ENCODE assay signal across 9 mouse cellular contexts in genomic region chr3:121349334-121350169, GRCm38 (mm10). TPM values are rescaled to one million over a fixed set of nuclear protein-coding genes. Genes with fewer than 3 reads are reported as not detected.
DNase-seq lines count a peak whose midpoint lies in the region; ATAC-seq lines count a peak whose summit lies in the region.
"Had no signal": no experiment of that assay in that cellular context is flagged by ENCODE, and none has a peak within 500 bp of the region (broad histone marks: within the 10 kb centered on the region; RNA-seq: fewer than 3 reads in every experiment).

No protein-coding gene starts in this region.

- no peak overlapping the region for H3K9ac ChIP-seq in lung, embryonic 15.5 days
- H3K9ac ChIP-seq in embryonic facial prominence, embryonic 14.5 days (ENCODE audit: low read depth, low read length): 0 out of 2 replicates have a peak overlapping the region, but pooled peaks have one; percentile 31
- no peak overlapping the region for H3K9ac ChIP-seq in neural tube, embryonic 12.5 days
- H3K9ac ChIP-seq: heart, embryonic 15.5 days had no signal

- no peaks in the 10 kb centered on the region for H3K9me3 ChIP-seq in lung, embryonic 15.5 days
- no peaks in the 10 kb centered on the region for H3K9me3 ChIP-seq in embryonic facial prominence, embryonic 14.5 days (ENCODE audit: control insufficient read depth, low read length)
- no peaks in the 10 kb centered on the region for H3K9me3 ChIP-seq in neural tube, embryonic 12.5 days
- H3K9me3 ChIP-seq: heart, embryonic 15.5 days had no signal

- DNase-seq in lung, postnatal 25 days (ENCODE audit: low spot score): no peak
- peak; percentile 78 for DNase-seq in embryonic facial prominence, embryonic 14.5 days (ENCODE audit: low spot score)
- DNase-seq in heart, postnatal 14 days: peak; percentile 41 to 58
- DNase-seq in testis, postnatal 10 days (ENCODE audit: low spot score): no peak

- H3K4me3 ChIP-seq in lung, embryonic 15.5 days: no peak overlapping the region
- H3K4me3 ChIP-seq in embryonic facial prominence, embryonic 14.5 days (ENCODE audit: low read depth, low read length): no peak overlapping the region
- H3K4me3 ChIP-seq in neural tube, embryonic 12.5 days: no peak overlapping the region
- H3K4me3 ChIP-seq: heart, embryonic 15.5 days had no signal

- H3K27ac ChIP-seq in lung, embryonic 15.5 days: peak overlapping the region; percentile 41
- peak overlapping the region; percentile 44; the same call in 1 of the 2 replicates for H3K27ac ChIP-seq in embryonic facial prominence, embryonic 14.5 days (replicated peaks; ENCODE audit: low read depth, low read length)
- no peak overlapping the region for H3K27ac ChIP-seq in neural tube, embryonic 12.5 days
- H3K27ac ChIP-seq: heart, embryonic 15.5 days had no signal

- H3K36me3 ChIP-seq in lung, embryonic 15.5 days: no peaks in the 10 kb centered on the region
- H3K36me3 ChIP-seq in embryonic facial prominence, embryonic 14.5 days (ENCODE audit: control insufficient read depth, insufficient read depth, low read length): no peaks in the 10 kb centered on the region
- H3K36me3 ChIP-seq in neural tube, embryonic 12.5 days: no peaks in the 10 kb centered on the region
- H3K36me3 ChIP-seq: heart, embryonic 15.5 days had no signal

- WGBS in lung, embryonic 15.5 days: 70% methylated on average over 33 of the region's 33 CpGs
- 48% methylated on average over 33 of the region's 33 CpGs for WGBS in embryonic facial prominence, embryonic 14.5 days
- 54% methylated on average over 33 of the region's 33 CpGs for WGBS in neural tube, embryonic 12.5 days

- H3K4me2 ChIP-seq in lung, embryonic 15.5 days: no peak overlapping the region
- peak overlapping the region; percentile 10; the same call in 1 of the 2 replicates for H3K4me2 ChIP-seq in embryonic facial prominence, embryonic 14.5 days (ENCODE audit: low read depth, low read length)
- H3K4me2 ChIP-seq in neural tube, embryonic 12.5 days (replicated peaks): no peak overlapping the region
- H3K4me2 ChIP-seq: heart, embryonic 15.5 days had no signal

- peaks cover 21% of the 10 kb centered on the region for H3K4me1 ChIP-seq in lung, embryonic 15.5 days
- peaks cover 47% of the 10 kb centered on the region for H3K4me1 ChIP-seq in embryonic facial prominence, embryonic 14.5 days (ENCODE audit: control insufficient read depth, insufficient read depth, low read length)
- H3K4me1 ChIP-seq in neural tube, embryonic 12.5 days: peaks cover 34% of the 10 kb centered on the region

- ATAC-seq in lung, embryonic 15.5 days (ENCODE audit: borderline replicate concordance, extremely low read depth, low FRiP score, low TSS enrichment): peak; percentile 41; the same call in 1 of the 2 replicates
- ATAC-seq in embryonic facial prominence, embryonic 14.5 days (ENCODE audit: low read depth): peak; percentile 85
- peak; percentile 54 for ATAC-seq in neural tube, embryonic 12.5 days (ENCODE audit: low FRiP score, low read depth)
- ATAC-seq in erythroid progenitor cell, adult 5-6 weeks (replicated peaks; ENCODE audit: low FRiP score, poor library complexity, severe bottlenecking): no peak
- ATAC-seq in monocyte, adult 5-6 weeks (replicated peaks; ENCODE audit: insufficient number of reproducible peaks, low FRiP score, low TSS enrichment, poor library complexity, severe bottlenecking): no peak

- no peaks in the 10 kb centered on the region for H3K27me3 ChIP-seq in lung, embryonic 15.5 days
- H3K27me3 ChIP-seq in embryonic facial prominence, embryonic 14.5 days (replicated peaks; ENCODE audit: control insufficient read depth, insufficient read depth, low read length): no peaks in the 10 kb centered on the region
- H3K27me3 ChIP-seq in neural tube, embryonic 12.5 days (replicated peaks): no peaks in the 10 kb centered on the region
- H3K27me3 ChIP-seq: heart, embryonic 15.5 days had no signal

- intact Hi-C loops in heart, postnatal 14 days (cut with DNase I): loop anchor here (5.0 kb wide), 1 partner anchor 37 kb away; no protein-coding TSS in a partner anchor

RNA-seq across cellular contexts. Expression of gene Alg14, which starts 58.0 kb away (rescaled TPM):
- polyA plus RNA-seq in lung, embryonic 15.5 days (2015; fragmentation: Nextera tagmentation; extraction: Ambion mirVana): 44.5 and 46.0 TPM in 2 replicates
- 38.8 and 49.6 TPM in 2 replicates for polyA plus RNA-seq in embryonic facial prominence, embryonic 14.5 days (2014; fragmentation: Nextera tagmentation; extraction: Ambion mirVana)
- 10 to 100 TPM; 14.4 to 15.1 TPM for total RNA-seq in heart, postnatal 14 days (2021)
- polyA plus RNA-seq in neural tube, embryonic 12.5 days (2016; fragmentation: Nextera tagmentation; extraction: Ambion mirVana): 26.8 and 33.5 TPM in 2 replicates
- 7.6 and 12.6 TPM in 2 replicates for total RNA-seq in erythroid progenitor cell, adult 5-6 weeks (2015; ENCODE audit: low replicate concordance)
- total RNA-seq in erythroid progenitor cell, adult 5-6 weeks (2017; ENCODE audit: low replicate concordance): 0.23 and 2.2 TPM in 2 replicates
- 4.5 to 9.3 TPM (median 6.5 TPM) in 3 replicates for total RNA-seq in monocyte, adult 5-6 weeks (2017)

Comparison
In these comparisons a context has a peak if more than half of its experiments do, and no peak if none do; other contexts are left out.
1. ATAC-seq: peak in lung, embryonic 15.5 days (single experiment), embryonic facial prominence, embryonic 14.5 days (single experiment) and neural tube, embryonic 12.5 days (single experiment); none in erythroid progenitor cell, adult 5-6 weeks (single experiment) and monocyte, adult 5-6 weeks (single experiment).
2. DNase-seq: peak in embryonic facial prominence, embryonic 14.5 days (single experiment) and heart, postnatal 14 days (2 of 2); none in lung, postnatal 25 days (single experiment) and testis, postnatal 10 days (single experiment).